Mouse (Mus musculus) CH12.LX (cell line): Measurements from ENCODE around the gene Sh2d4b. TPM values are rescaled to one million over a fixed set of nuclear protein-coding genes. Genes with fewer than 3 reads are reported as not detected.

Source experiments
- DNase-seq: peaks from one replicate; pipeline ENCODE4 v3.0.0-alpha.2; 2013; ENCODE audit errors: extremely low read depth
- H3K27ac ChIP-seq: 2 replicates; pipeline ENCODE4 v1.5.1; 2012; ENCODE audit warnings: low read depth, mild to moderate bottlenecking, control low read depth, moderate library complexity; ENCODE audit not compliant: insufficient read depth
- H3K27me3 ChIP-seq: replicated peaks from 2 replicates; pipeline ENCODE3; 2012; ENCODE audit warnings: inconsistent platforms
- H3K36me3 ChIP-seq, 2 experiments: replicated peaks in 1 of 2; 2 replicates each; pipeline versions ENCODE3 to v1.6.1; 2012; ENCODE audit warnings: inconsistent platforms in 1 of 2, low read length in 1 of 2, mild to moderate bottlenecking in 1 of 2, mixed read lengths in 1 of 2, moderate library complexity in 1 of 2; ENCODE audit not compliant: control insufficient read depth in 1 of 2, insufficient read depth in 1 of 2
- H3K4me1 ChIP-seq, 2 experiments: 2 replicates each; pipeline ENCODE4 v1.6.1; 2012; ENCODE audit warnings: inconsistent platforms in 1 of 2, moderate library complexity in 1 of 2; ENCODE audit not compliant: insufficient read depth in 2 of 2, control insufficient read depth in 1 of 2
- H3K4me2 ChIP-seq: 2 replicates; pipeline ENCODE4 v1.6.1; 2012; ENCODE audit warnings: low read depth, mild to moderate bottlenecking, control low read depth; ENCODE audit not compliant: poor library complexity, insufficient read depth, severe bottlenecking
- H3K4me3 ChIP-seq, 3 experiments: fragments of 150-350 bp in 1 of 3; sonication (generic) in 1 of 3; replicated peaks in 1 of 3; 2 replicates each; pipeline versions ENCODE3 to v1.5.1; 2011 to 2012; ENCODE audit warnings: low read depth in 2 of 3, low read length in 2 of 3, mild to moderate bottlenecking in 2 of 3, moderate library complexity in 2 of 3, control low read depth in 1 of 3, improper control_type of control experiment in 1 of 3, inconsistent platforms in 1 of 3, mixed read lengths in 1 of 3; ENCODE audit not compliant: poor library complexity in 1 of 3
- H3K79me2 ChIP-seq: replicated peaks from 2 replicates; pipeline ENCODE4 v1.6.1; 2012; ENCODE audit warnings: mild to moderate bottlenecking, moderate library complexity; ENCODE audit not compliant: control insufficient read depth, poor library complexity, insufficient read depth, severe bottlenecking; ENCODE audit errors: extremely low read depth
- H3K9ac ChIP-seq: 2 replicates; pipeline ENCODE4 v1.6.1; 2012; ENCODE audit warnings: low read depth, mild to moderate bottlenecking, control low read depth, moderate library complexity; ENCODE audit not compliant: insufficient read depth
- H3K9me3 ChIP-seq: replicated peaks from 2 replicates; pipeline ENCODE3; 2012; ENCODE audit warnings: low read length, inconsistent platforms, mixed read lengths
- CHD1 ChIP-seq: IDR thresholded peaks from 2 replicates; pipeline ENCODE4 v1.6.1; 2012; ENCODE audit warnings: low read depth, low read length, improper control_type of control experiment, inconsistent platforms
- CHD2 ChIP-seq: IDR thresholded peaks from 2 replicates; pipeline ENCODE4 v1.6.1; 2011; ENCODE audit warnings: low read length, improper control_type of control experiment
- E2F4 ChIP-seq: IDR thresholded peaks from 2 replicates; pipeline ENCODE4 v1.6.1; 2011; ENCODE audit warnings: low read depth, low read length, improper control_type of control experiment; ENCODE audit not compliant: insufficient replicate concordance
- ELF1 ChIP-seq: IDR thresholded peaks from 2 replicates; pipeline ENCODE4 v1.6.1; 2014; ENCODE audit warnings: low read depth, mild to moderate bottlenecking, inconsistent platforms, low read length, improper control_type of control experiment
- EP300 ChIP-seq: IDR thresholded peaks from 2 replicates; pipeline ENCODE4 v1.6.1; 2011; ENCODE audit warnings: low read length, improper control_type of control experiment
- ETS1 ChIP-seq: conservative IDR thresholded peaks from 2 replicates; pipeline ENCODE4 v1.6.1; 2012; ENCODE audit warnings: low read depth, mild to moderate bottlenecking, inconsistent platforms, low read length, improper control_type of control experiment, moderate library complexity
- GABPA ChIP-seq: IDR thresholded peaks from 2 replicates; pipeline ENCODE4 v1.6.1; 2012; ENCODE audit warnings: low read depth, low read length, improper control_type of control experiment, inconsistent platforms; ENCODE audit not compliant: insufficient replicate concordance
- IRF4 ChIP-seq: IDR thresholded peaks from 2 replicates; pipeline ENCODE4 v1.6.1; 2014; ENCODE audit warnings: low read depth, mild to moderate bottlenecking, inconsistent platforms, low read length, improper control_type of control experiment
- MAFK ChIP-seq: IDR thresholded peaks from 2 replicates; pipeline ENCODE4 v1.6.1; 2011; ENCODE audit warnings: low read length, improper control_type of control experiment; ENCODE audit not compliant: insufficient replicate concordance
- MAX ChIP-seq: IDR thresholded peaks from 2 replicates; pipeline ENCODE4 v1.6.1; 2011; ENCODE audit warnings: low read length, improper control_type of control experiment
- MAZ ChIP-seq: IDR thresholded peaks from 2 replicates; pipeline ENCODE4 v1.6.1; 2012; ENCODE audit warnings: low read depth, mild to moderate bottlenecking, inconsistent platforms, low read length, improper control_type of control experiment, moderate library complexity
- MXI1 ChIP-seq: IDR thresholded peaks from 2 replicates; pipeline ENCODE4 v1.6.1; 2011; ENCODE audit warnings: mild to moderate bottlenecking, low read depth, low read length, improper control_type of control experiment
- MYC ChIP-seq: IDR thresholded peaks from 2 replicates; pipeline ENCODE4 v1.6.1; 2011; ENCODE audit warnings: low read depth, mild to moderate bottlenecking, improper control_type of control experiment, low read length
- NELFE ChIP-seq: IDR thresholded peaks from 2 replicates; pipeline ENCODE4 v1.6.1; 2011; ENCODE audit warnings: low read depth, low read length, improper control_type of control experiment
- RAD21 ChIP-seq: IDR thresholded peaks from 2 replicates; pipeline ENCODE4 v1.6.1; 2011; ENCODE audit warnings: low read depth, mild to moderate bottlenecking, low read length, improper control_type of control experiment, moderate library complexity
- RCOR1 ChIP-seq: conservative IDR thresholded peaks from 2 replicates; pipeline ENCODE4 v1.6.1; 2012; ENCODE audit warnings: low read depth, mild to moderate bottlenecking, inconsistent platforms, low read length, improper control_type of control experiment
- SMC3 ChIP-seq: IDR thresholded peaks from 2 replicates; pipeline ENCODE4 v1.6.1; 2011; ENCODE audit warnings: low read depth, low read length, improper control_type of control experiment
- TCF12 ChIP-seq: IDR thresholded peaks from 2 replicates; pipeline ENCODE4 v1.6.1; 2014; ENCODE audit warnings: low read depth, mild to moderate bottlenecking, inconsistent platforms, low read length, improper control_type of control experiment
- UBTF ChIP-seq: IDR thresholded peaks from 2 replicates; pipeline ENCODE4 v1.6.1; 2012; ENCODE audit warnings: low read depth, mild to moderate bottlenecking, inconsistent platforms, low read length, improper control_type of control experiment, moderate library complexity
- USF1 ChIP-seq: IDR thresholded peaks from 2 replicates; pipeline ENCODE4 v1.6.1; 2014; ENCODE audit warnings: low read depth, mild to moderate bottlenecking, inconsistent platforms, low read length, improper control_type of control experiment
- ZC3H11A ChIP-seq: IDR thresholded peaks from 2 replicates; pipeline ENCODE4 v1.6.1; 2012; ENCODE audit warnings: low read depth, mild to moderate bottlenecking, inconsistent platforms, low read length, improper control_type of control experiment
- ZKSCAN1 ChIP-seq: IDR thresholded peaks from 2 replicates; pipeline ENCODE4 v1.6.1; 2012; ENCODE audit warnings: low read depth, inconsistent platforms, low read length, improper control_type of control experiment, borderline replicate concordance
- ZMIZ1 ChIP-seq: IDR thresholded peaks from 2 replicates; pipeline ENCODE4 v1.6.1; 2012; ENCODE audit warnings: low read depth, mild to moderate bottlenecking, inconsistent platforms, low read length, improper control_type of control experiment
- ZNF384 ChIP-seq: IDR thresholded peaks from 2 replicates; pipeline ENCODE4 v1.6.1; 2012; ENCODE audit warnings: low read depth, low read length, improper control_type of control experiment, inconsistent platforms
- dilution Hi-C: fragments of 300-500 bp; cut with MboI; formaldehyde crosslinking; loops from 2 replicates; pipeline ENCODE4 v1.14.3; 2020; ENCODE audit warnings: low sequenced_read_pairs; ENCODE audit not compliant: extremely low pct_unique_long_range_greater_than_20kb, extremely low pct_ligation_motif_present
- in situ Hi-C: fragments of 300-500 bp; cut with MboI; formaldehyde crosslinking; loops from 3 replicates; pipeline ENCODE4 v1.14.3; 2019; ENCODE audit warnings: low sequenced_read_pairs, low pct_ligation_motif_present, low pct_unique_long_range_greater_than_20kb, mixed read lengths
- polyA plus RNA-seq: library from polyadenylated mRNA; unstranded; fragments of >175 nt; gene quantifications from 2 replicates; pipeline ENCODE4 v1.2.1, GENCODE M21; 2012; ENCODE audit warnings: low read depth; ENCODE audit not compliant: insufficient read length
- total RNA-seq, 2 experiments: library from RNA; depleted of rRNA; stranded (reverse); fragments of 300-350 nt in 1 of 2; fragments of >200 nt in 1 of 2; gene quantifications; 2 replicates each; pipeline ENCODE4 v1.2.3; 2012 to 2014

Sh2d4b gene
- total and polyA plus RNA-seq, 3 experiments: 0.04 to 0.17 TPM; not detected in 1

DNA sequence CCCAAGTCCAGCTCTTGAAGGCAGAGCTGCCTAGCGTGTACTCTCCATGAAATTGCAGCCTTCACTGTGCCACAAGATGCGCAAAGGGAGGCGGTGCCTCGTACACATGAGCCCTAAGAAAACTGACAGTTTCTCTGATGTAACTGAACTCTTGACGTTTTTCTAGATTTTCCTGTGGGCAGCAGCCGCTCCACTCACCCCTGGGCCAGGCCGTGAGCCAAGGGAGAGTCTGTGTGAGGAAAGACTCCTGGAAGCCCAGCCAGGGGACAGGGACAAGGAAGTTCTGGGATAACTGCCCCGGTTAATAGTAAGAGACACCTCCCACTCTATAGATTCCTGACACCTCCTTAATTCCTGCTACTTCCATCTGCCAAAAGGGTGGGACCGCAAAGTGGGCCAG is 15.7 kb upstream of the Sh2d4b start:
- TF ChIP-seq ETS1 (no peak), EP300 (no peak), ZKSCAN1 (no peak), MYC (no peak), E2F4 (no peak), UBTF (no peak), CHD2 (no peak), NELFE (no peak), TCF12 (no peak), MAZ (no peak), GABPA (no peak), SMC3 (no peak), USF1 (no peak), MAX (no peak), IRF4 (no peak), RAD21 (no peak), ELF1 (no peak), RCOR1 (no peak), ZMIZ1 (no peak)
- Histone ChIP-seq H3K9ac (no peak overlapping the region), H3K27ac (no peak overlapping the region), H3K79me2 (no peaks in the 10 kb centered on the region), H3K4me3 (no peak overlapping the region), H3K4me1 (no peaks in the 10 kb centered on the region), H3K36me3 (peaks cover 69 to 87% of the 10 kb centered on the region in 2 experiments), H3K4me2 (no peak overlapping the region), H3K27me3 (no peaks in the 10 kb centered on the region), H3K9me3 (no peaks in the 10 kb centered on the region)
- no peak for DNase-seq
- dilution Hi-C loops (no loop called here), in situ Hi-C loops (no loop called here)

GRCm38 (mm10) chr14:40906770-40907169 is 13.7 kb upstream of the Sh2d4b start:
- Histone ChIP-seq H3K9ac (no peak overlapping the region), H3K79me2 (no peaks in the 10 kb centered on the region), H3K4me3 (no peak overlapping the region), H3K27ac (no peak overlapping the region), H3K4me1 (no peaks in the 10 kb centered on the region), H3K27me3 (no peaks in the 10 kb centered on the region), H3K9me3 (no peaks in the 10 kb centered on the region), H3K36me3 (peaks cover 57 to 83% of the 10 kb centered on the region in 2 experiments), H3K4me2 (no peak overlapping the region)
- DNase-seq: no peak
- dilution Hi-C loops: no loop called here
- in situ Hi-C loops: no loop called here
- TF ChIP-seq ZC3H11A (no peak), ELF1 (no peak), ZNF384 (no peak), MAX (no peak), MAFK (no peak), IRF4 (no peak), TCF12 (no peak), CHD1 (no peak), MXI1 (no peak), ZKSCAN1 (no peak)
